Mouse (Mus musculus): ENCODE measurements around the gene Atg13. TPM values are rescaled to one million over a fixed set of nuclear protein-coding genes. Genes with fewer than 3 reads are reported as not detected.

Atg13 gene
- total and polyA plus RNA-seq, 2 experiments from 2014 or later: 18.2 to 21.2 TPM

DNA sequence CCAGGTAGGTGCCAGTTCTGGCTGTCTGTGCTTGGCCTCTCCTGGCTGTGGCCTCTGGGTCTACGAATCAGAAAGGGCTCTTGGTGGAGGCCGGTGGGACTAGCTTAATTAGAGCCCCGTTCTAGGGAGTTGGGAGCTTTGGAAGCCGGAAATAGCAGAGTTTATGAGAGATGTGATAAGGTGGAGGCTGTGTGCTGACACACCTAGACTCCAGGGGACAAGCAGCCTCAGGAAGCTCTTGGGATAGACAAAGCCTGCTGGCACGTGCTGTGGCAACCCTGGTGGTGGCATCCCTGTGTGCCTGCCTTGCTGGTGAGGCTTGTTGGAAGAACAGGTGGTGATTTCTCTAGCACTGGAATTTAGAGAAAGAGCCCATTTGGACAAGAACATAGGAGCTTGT lies 55.0 kb downstream of the Atg13 start:
- 39% methylated on average over 5 of the region's 5 CpGs for WGBS

DNA sequence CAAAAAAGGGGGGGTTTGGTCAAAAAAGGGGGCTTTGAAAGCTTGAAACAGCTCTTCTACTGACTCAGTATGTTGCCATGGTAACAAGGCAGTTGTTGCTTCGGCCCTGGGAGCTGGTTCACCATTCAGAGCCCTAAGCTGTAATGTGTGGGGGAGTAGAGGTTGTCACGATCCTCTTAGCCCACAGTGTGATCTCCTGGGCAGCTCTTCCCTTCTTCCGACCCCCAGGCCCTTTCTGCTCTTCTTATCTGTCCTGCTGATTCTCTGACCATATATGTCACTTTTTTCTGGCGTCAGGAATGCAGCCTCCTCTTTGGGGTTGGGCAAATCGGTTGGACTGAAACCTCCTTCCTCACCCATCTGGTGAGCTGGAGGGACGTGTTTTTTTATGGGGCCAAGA lies 57.5 kb downstream of the Atg13 start:
- TF ChIP-seq CTCF (IDR thresholded peaks at IDR 0.05; ENCODE audit: low read depth) (no peak), EP300 (IDR thresholded peaks at IDR 0.05; ENCODE audit: low read depth) (no peak)
- Histone ChIP-seq H3K4me1 (ENCODE audit: control insufficient read depth, insufficient read depth) (peaks cover 53% of the 10 kb centered on the region), H3K9ac (replicated peaks; ENCODE audit: low read depth, low read length) (0 out of 2 replicates have a peak overlapping the region, but pooled peaks have one; percentile 34), H3K4me3 (ENCODE audit: low read depth, low read length) (no peak overlapping the region), H3K27me3 (ENCODE audit: control insufficient read depth, insufficient read depth, low read length) (no peaks in the 10 kb centered on the region), H3K27ac (ENCODE audit: low read depth) (peak overlapping the region; percentile 64), H3K36me3 (replicated peaks; ENCODE audit: control insufficient read depth, insufficient read depth, low read length) (peaks cover 34% of the 10 kb centered on the region), H3K4me2 (ENCODE audit: low read depth, low read length) (no peak overlapping the region; the same call in 1 of the 2 replicates), H3K9me3 (replicated peaks; ENCODE audit: control insufficient read depth, low read length) (no peaks in the 10 kb centered on the region)
- ATAC-seq (ENCODE audit: insufficient read depth, low read depth): no peak
- DNase-seq (ENCODE audit: low spot score): peak; percentile 43
- WGBS: 20% methylated on average over 6 of the region's 6 CpGs

More for the DNA sequence above, 55.0 kb downstream of the Atg13 start:
- H3K27me3 ChIP-seq (ENCODE audit: control insufficient read depth, insufficient read depth, low read length): no peaks in the 10 kb centered on the region
- H3K4me2 ChIP-seq (ENCODE audit: low read depth, low read length): no peak overlapping the region; the same call in 1 of the 2 replicates
- DNase-seq (ENCODE audit: low spot score): peak; percentile 10
- H3K27ac ChIP-seq (ENCODE audit: low read depth): peak overlapping the region; percentile 77
- peaks cover 53% of the 10 kb centered on the region for H3K4me1 ChIP-seq (ENCODE audit: control insufficient read depth, insufficient read depth)
- H3K9ac ChIP-seq (replicated peaks; ENCODE audit: low read depth, low read length): no peak overlapping the region; the same call in 1 of the 2 replicates
- TF ChIP-seq CTCF (IDR thresholded peaks at IDR 0.05; ENCODE audit: low read depth) (no peak), EP300 (IDR thresholded peaks at IDR 0.05; ENCODE audit: low read depth) (no peak)
- no peak overlapping the region for H3K4me3 ChIP-seq (ENCODE audit: low read depth, low read length)
- 0 out of 2 replicates have a peak, but pooled peaks have one; percentile 3 for ATAC-seq (ENCODE audit: insufficient read depth, low read depth)
- peaks cover 57% of the 10 kb centered on the region for H3K36me3 ChIP-seq (replicated peaks; ENCODE audit: control insufficient read depth, insufficient read depth, low read length)
- no peaks in the 10 kb centered on the region for H3K9me3 ChIP-seq (replicated peaks; ENCODE audit: control insufficient read depth, low read length)

DNA sequence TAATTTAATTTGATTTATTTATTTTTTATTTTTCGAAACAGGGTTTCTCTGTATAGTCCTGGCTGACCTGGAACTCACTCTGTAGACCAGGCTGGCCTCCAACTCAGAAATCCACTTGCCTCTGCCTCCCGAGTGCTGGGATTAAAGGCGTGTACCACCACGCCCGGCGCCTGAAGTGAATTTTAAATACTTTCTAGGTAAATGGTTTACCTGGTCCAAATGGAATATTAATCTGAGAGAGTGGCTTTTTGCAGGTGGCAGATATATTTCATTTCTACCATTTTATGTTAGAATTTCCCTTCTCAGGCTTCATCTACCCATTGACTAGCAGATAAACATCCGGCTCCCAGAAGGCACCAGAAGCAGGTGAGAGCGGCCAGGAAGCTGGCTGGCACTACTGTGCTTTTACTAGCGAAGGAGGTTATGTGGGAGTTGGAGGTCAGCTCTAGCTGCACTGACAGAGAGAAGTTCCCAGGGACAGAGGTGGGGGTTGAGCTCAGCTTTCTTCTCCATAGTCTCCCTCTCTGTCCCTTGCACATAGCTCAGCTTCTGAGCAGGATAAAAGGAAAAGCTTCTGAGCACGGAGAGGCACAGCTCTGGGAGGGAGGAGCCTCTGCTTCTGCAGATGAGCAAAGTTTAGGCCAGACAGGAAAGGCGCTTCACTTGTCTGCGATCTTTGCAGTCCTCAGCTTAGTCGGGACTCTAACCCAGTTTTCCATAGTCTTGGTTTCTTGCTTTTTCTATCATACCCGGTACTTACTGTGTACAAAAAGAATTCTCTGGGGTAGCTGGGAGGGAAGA lies 58.7 kb downstream of the Atg13 start:
- peak overlapping the region; percentile 64; the same call in 1 of the 2 replicates for H3K27ac ChIP-seq (ENCODE audit: low read depth)
- H3K9ac ChIP-seq (replicated peaks; ENCODE audit: low read depth, low read length): no peak overlapping the region; the same call in 1 of the 2 replicates
- peak overlapping the region; percentile 29; the same call in 1 of the 2 replicates for H3K4me2 ChIP-seq (ENCODE audit: low read depth, low read length)
- ATAC-seq (ENCODE audit: insufficient read depth, low read depth): no peak
- peaks cover 50% of the 10 kb centered on the region for H3K4me1 ChIP-seq (ENCODE audit: control insufficient read depth, insufficient read depth)
- DNase-seq (ENCODE audit: low spot score): no peak
- H3K4me3 ChIP-seq (ENCODE audit: low read depth, low read length): no peak overlapping the region
- no peaks in the 10 kb centered on the region for H3K9me3 ChIP-seq (replicated peaks; ENCODE audit: control insufficient read depth, low read length)
- H3K36me3 ChIP-seq (replicated peaks; ENCODE audit: control insufficient read depth, insufficient read depth, low read length): peaks cover 34% of the 10 kb centered on the region
- 61% methylated on average over 14 of the region's 14 CpGs for WGBS
- no peaks in the 10 kb centered on the region for H3K27me3 ChIP-seq (ENCODE audit: control insufficient read depth, insufficient read depth, low read length)
- TF ChIP-seq EP300 (IDR thresholded peaks at IDR 0.05; ENCODE audit: low read depth) (no peak), CTCF (IDR thresholded peaks at IDR 0.05; ENCODE audit: low read depth) (no peak)

DNA sequence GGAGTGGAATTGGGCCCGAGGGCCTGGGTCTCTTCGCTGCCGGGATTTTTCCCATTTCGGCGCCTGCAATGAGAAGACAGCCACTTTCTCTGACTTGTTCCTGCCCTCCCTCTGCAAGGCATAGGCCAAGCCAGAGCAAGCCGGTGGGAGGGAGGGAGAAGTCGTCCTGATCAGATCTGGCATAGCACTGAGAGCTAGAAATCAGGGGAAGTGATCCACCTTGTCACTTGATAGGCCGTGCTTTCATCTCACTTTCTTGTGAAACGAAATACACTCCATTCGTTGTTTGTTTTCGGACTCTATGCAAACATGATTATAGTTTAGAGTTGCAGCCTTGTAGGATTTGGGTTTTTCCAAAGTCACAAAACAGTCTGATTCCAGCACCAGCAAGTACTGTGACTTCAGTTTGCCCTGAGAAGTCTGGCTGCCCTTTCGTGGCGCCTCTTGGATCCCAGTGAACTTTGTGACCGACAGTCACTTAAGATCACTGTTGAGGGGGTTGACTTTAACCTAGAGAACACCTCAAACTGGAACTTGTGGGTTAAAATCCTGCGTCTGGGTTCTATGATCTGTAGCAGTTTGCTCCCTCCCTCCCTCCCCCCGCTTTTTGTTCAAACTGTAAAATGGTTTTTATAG lies 59.9 kb downstream of the Atg13 start:
- Histone ChIP-seq H3K27ac (ENCODE audit: low read depth) (peak overlapping the region; percentile 96), H3K4me1 (ENCODE audit: control insufficient read depth, insufficient read depth) (peaks cover 38% of the 10 kb centered on the region), H3K9ac (replicated peaks; ENCODE audit: low read depth, low read length) (peak overlapping the region; percentile 83), H3K36me3 (replicated peaks; ENCODE audit: control insufficient read depth, insufficient read depth, low read length) (peaks cover 40% of the 10 kb centered on the region), H3K4me3 (ENCODE audit: low read depth, low read length) (peak overlapping the region; percentile 97), H3K27me3 (ENCODE audit: control insufficient read depth, insufficient read depth, low read length) (no peaks in the 10 kb centered on the region), H3K4me2 (ENCODE audit: low read depth, low read length) (peak overlapping the region; percentile 93), H3K9me3 (replicated peaks; ENCODE audit: control insufficient read depth, low read length) (no peaks in the 10 kb centered on the region)
- no peak for TF ChIP-seq EP300 (IDR thresholded peaks at IDR 0.05; ENCODE audit: low read depth)
- no peak for TF ChIP-seq CTCF (IDR thresholded peaks at IDR 0.05; ENCODE audit: low read depth)
- DNase-seq (ENCODE audit: low spot score): no peak
- ATAC-seq (ENCODE audit: insufficient read depth, low read depth): peak; percentile 45
- WGBS: 7% methylated on average over 16 of the region's 16 CpGs

DNA sequence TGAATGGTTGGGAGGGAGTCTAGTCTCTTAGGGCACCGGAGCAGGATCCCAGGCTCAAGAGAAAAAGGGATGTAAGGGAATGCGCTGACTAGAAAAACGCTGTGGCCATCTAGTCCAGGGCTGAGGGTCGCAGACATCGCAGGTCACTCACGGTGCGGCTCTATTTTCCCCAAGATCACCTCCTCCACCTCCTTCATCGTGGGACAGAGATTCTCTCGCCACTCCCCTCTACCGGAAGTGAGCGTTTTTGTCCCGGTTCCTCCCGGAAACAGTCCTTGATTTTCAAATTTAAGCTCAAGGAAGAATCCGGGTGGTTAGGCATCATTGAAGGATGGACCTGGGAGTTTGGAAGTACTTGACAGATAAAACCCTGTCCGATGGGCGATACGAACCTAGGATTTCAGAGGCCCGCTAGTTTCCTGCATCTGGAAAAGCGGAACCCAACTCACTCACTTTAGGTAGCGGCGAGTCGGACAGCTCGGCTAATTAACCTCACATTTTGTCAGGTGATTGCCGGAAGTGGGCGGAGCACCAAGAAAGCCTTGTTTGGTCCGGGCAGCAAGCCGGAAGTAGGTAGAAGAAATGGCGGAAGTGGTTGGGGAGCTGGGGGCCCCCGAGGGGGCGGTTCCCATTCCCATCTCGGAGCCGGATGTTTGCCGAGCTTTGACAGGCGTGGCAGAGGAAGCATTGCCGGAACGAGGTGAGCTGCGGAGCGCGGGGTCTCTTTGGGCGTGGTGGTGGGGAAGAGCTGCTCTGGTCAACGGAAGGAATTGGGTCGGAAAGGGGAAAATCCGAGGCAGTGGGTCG lies 60.6 kb downstream of the Atg13 start, which contains the start of the genes Zfp408 and Arhgap1:
Gene Zfp408, minus strand, starts transcription at position 239 of the 807 bp plus-strand sequence.
Gene Arhgap1, plus strand, starts transcription at position 308 of the 807 bp plus-strand sequence.
- WGBS: under 1% methylated on average over 44 of the region's 44 CpGs
- DNase-seq (ENCODE audit: low spot score) (peak; percentile 98), ATAC-seq (ENCODE audit: insufficient read depth, low read depth) (peak; percentile 92)
- peak within 1 kb of the TSS; percentile 96 for H3K27ac ChIP-seq (ENCODE audit: low read depth)
- H3K4me1 ChIP-seq (ENCODE audit: control insufficient read depth, insufficient read depth): peaks cover 31% of the 10 kb centered on the region
- H3K9ac ChIP-seq (replicated peaks; ENCODE audit: low read depth, low read length): peak within 1 kb of the TSS; percentile 83
- peak within 1 kb of the TSS; percentile 97 for H3K4me3 ChIP-seq (ENCODE audit: low read depth, low read length)
- no peaks in the 10 kb centered on the region for H3K9me3 ChIP-seq (replicated peaks; ENCODE audit: control insufficient read depth, low read length)
- no peaks in the 10 kb centered on the region for H3K27me3 ChIP-seq (ENCODE audit: control insufficient read depth, insufficient read depth, low read length)
- TF ChIP-seq EP300 (IDR thresholded peaks at IDR 0.05; ENCODE audit: low read depth) (peak; percentile 80; the same call in 1 of the 2 replicates), CTCF (IDR thresholded peaks at IDR 0.05; ENCODE audit: low read depth) (no peak)
- H3K4me2 ChIP-seq (ENCODE audit: low read depth, low read length): peak within 1 kb of the TSS; percentile 93
- H3K36me3 ChIP-seq (replicated peaks; ENCODE audit: control insufficient read depth, insufficient read depth, low read length): peaks cover 40% of the 10 kb centered on the region
